Mouse (Mus musculus) hindbrain, postnatal 0 days (tissue): Measurements from ENCODE around the gene Sh3gl2. TPM values are rescaled to one million over a fixed set of nuclear protein-coding genes. Genes with fewer than 3 reads are reported as not detected.

Experiments
- ATAC-seq: fragments of 200-750 bp; cut with Nextera tagmentation; 2 replicates; pipeline ENCODE4 v1.8.0; 2017; ENCODE audit warnings: mild to moderate bottlenecking, moderate TSS enrichment, moderate library complexity
- DNase-seq: peaks from one replicate; pipeline ENCODE4 v3.0.0-alpha.2; 2015; ENCODE audit warnings: low spot score
- H3K27ac ChIP-seq: fragments of 300-500 bp; sonication (generic); 2 replicates; pipeline ENCODE4 v1.5.1; 2014; ENCODE audit warnings: mild to moderate bottlenecking
- H3K27me3 ChIP-seq: fragments of 300-500 bp; sonication (generic); 2 replicates; pipeline ENCODE4 v1.6.1; 2014; ENCODE audit warnings: low read length, mixed read lengths; ENCODE audit not compliant: insufficient read depth
- H3K36me3 ChIP-seq: fragments of 300-500 bp; sonication (generic); 2 replicates; pipeline ENCODE4 v1.6.1; 2014; ENCODE audit warnings: low read length, mixed read lengths; ENCODE audit not compliant: insufficient read depth
- H3K4me1 ChIP-seq: fragments of 300-500 bp; sonication (generic); 2 replicates; pipeline ENCODE4 v1.6.1; 2014; ENCODE audit warnings: antibody characterized with exemption, low read length, mixed read lengths; ENCODE audit not compliant: insufficient read depth
- H3K4me2 ChIP-seq: fragments of 300-500 bp; sonication (generic); 2 replicates; pipeline ENCODE4 v1.6.1; 2014; ENCODE audit warnings: low read depth, mild to moderate bottlenecking, low read length, moderate library complexity, mixed read lengths
- H3K4me3 ChIP-seq: fragments of 300-500 bp; sonication (generic); 2 replicates; pipeline ENCODE4 v1.5.1; 2014; ENCODE audit warnings: low read length
- H3K9ac ChIP-seq: fragments of 300-500 bp; sonication (generic); replicated peaks from 2 replicates; pipeline ENCODE4 v1.6.1; 2014; ENCODE audit warnings: mild to moderate bottlenecking, low read length, moderate library complexity, mixed read lengths
- H3K9me3 ChIP-seq: fragments of 300-500 bp; sonication (generic); 2 replicates; pipeline ENCODE4 v1.6.1; 2016; ENCODE audit warnings: low read length, mixed read lengths
- CTCF ChIP-seq: IDR thresholded peaks from 2 replicates; pipeline ENCODE4 v1.5.1; 2016; ENCODE audit warnings: antibody characterized with exemption, control low read depth, low read depth
- WGBS: fragments of 180-500 bp; shearing (Covaris S2); extraction: QIAGEN DNeasy Blood & Tissue Kit; methylation state at CpG from one replicate; pipeline ENCODE4 v1.1.7; 2014; 5-methylcytosine and 5-hydroxymethylcytosine counted together
- polyA plus RNA-seq: library from polyadenylated mRNA; unstranded; fragments of >200 nt; fragmentation: Nextera tagmentation; extraction: Ambion mirVana; gene quantifications from 2 replicates; pipeline ENCODE4 v1.2.1, GENCODE M21; 2015
- total RNA-seq: library from RNA; depleted of rRNA; stranded (reverse); fragments of >200 nt; gene quantifications from 2 replicates; pipeline ENCODE4 v1.2.3, GENCODE M21; 2014

The Sh3gl2 gene
- total and polyA plus RNA-seq, 2 experiments from 2014 or later: 41.9 to 129 TPM

GRCm38 (mm10) chr4:85363205-85363604 lies 158.3 kb downstream of the Sh3gl2 start:
- 76% methylated on average over 4 of the region's 4 CpGs for WGBS
- no peaks in the 10 kb centered on the region for H3K9me3 ChIP-seq
- H3K4me2 ChIP-seq: no peak overlapping the region
- no peaks in the 10 kb centered on the region for H3K36me3 ChIP-seq
- no peaks in the 10 kb centered on the region for H3K27me3 ChIP-seq
- H3K4me3 ChIP-seq: no peak overlapping the region
- H3K4me1 ChIP-seq: no peaks in the 10 kb centered on the region
- H3K9ac ChIP-seq: no peak overlapping the region
- no peak overlapping the region; the same call in 1 of the 2 replicates for H3K27ac ChIP-seq
- DNase-seq (peak; percentile 48), ATAC-seq (peak; percentile 75)
- no peak for TF ChIP-seq CTCF

- peak; percentile 80 for ATAC-seq
- Histone ChIP-seq H3K27ac (peak overlapping the region; percentile 27; the same call in 1 of the 2 replicates), H3K9me3 (no peaks in the 10 kb centered on the region), H3K9ac (no peak overlapping the region), H3K27me3 (no peaks in the 10 kb centered on the region), H3K4me2 (no peak overlapping the region), H3K36me3 (no peaks in the 10 kb centered on the region), H3K4me3 (no peak overlapping the region), H3K4me1 (no peaks in the 10 kb centered on the region)
- DNase-seq: peak; percentile 51
- peak; percentile 51 for TF ChIP-seq CTCF
- 38% methylated on average over 6 of the region's 6 CpGs for WGBS
These were observed 166.1 kb downstream of the Sh3gl2 start for GRCm38 (mm10) chr4:85371036-85371435.

GRCm38 (mm10) chr4:85374801-85375200 lies 169.9 kb downstream of the Sh3gl2 start:
- 83% methylated on average over 4 of the region's 4 CpGs for WGBS

GRCm38 (mm10) chr4:85376187-85376586 lies 171.3 kb downstream of the Sh3gl2 start:
- Histone ChIP-seq H3K9ac (no peak overlapping the region), H3K27me3 (no peaks in the 10 kb centered on the region), H3K4me1 (no peaks in the 10 kb centered on the region), H3K9me3 (no peaks in the 10 kb centered on the region), H3K4me3 (no peak overlapping the region), H3K36me3 (no peaks in the 10 kb centered on the region), H3K27ac (no peak overlapping the region), H3K4me2 (no peak overlapping the region)
- no peak for TF ChIP-seq CTCF
- WGBS: 66% methylated on average over 6 of the region's 6 CpGs
- ATAC-seq (no peak), DNase-seq (no peak)

More at GRCm38 (mm10) chr4:85374801-85375200, 169.9 kb downstream of the Sh3gl2 start:
- H3K9ac ChIP-seq: no peak overlapping the region
- no peak overlapping the region for H3K4me3 ChIP-seq
- ATAC-seq (no peak), DNase-seq (no peak)
- H3K4me2 ChIP-seq: no peak overlapping the region
- no peaks in the 10 kb centered on the region for H3K4me1 ChIP-seq
- no peaks in the 10 kb centered on the region for H3K9me3 ChIP-seq
- H3K36me3 ChIP-seq: no peaks in the 10 kb centered on the region
- no peaks in the 10 kb centered on the region for H3K27me3 ChIP-seq
- no peak for TF ChIP-seq CTCF
- H3K27ac ChIP-seq: no peak overlapping the region

- WGBS: 53% methylated on average over 5 of the region's 5 CpGs
- no peak overlapping the region for H3K9ac ChIP-seq
- no peaks in the 10 kb centered on the region for H3K9me3 ChIP-seq
- TF ChIP-seq CTCF: no peak
- H3K4me1 ChIP-seq: no peaks in the 10 kb centered on the region
- H3K27ac ChIP-seq: peak overlapping the region; percentile 8; the same call in 1 of the 2 replicates
- no peaks in the 10 kb centered on the region; the same call in 1 of the 2 replicates for H3K36me3 ChIP-seq
- H3K27me3 ChIP-seq: no peaks in the 10 kb centered on the region
- H3K4me3 ChIP-seq: no peak overlapping the region
- H3K4me2 ChIP-seq: no peak overlapping the region
- DNase-seq: peak; percentile 40
- 0 out of 2 replicates have a peak, but pooled peaks have one; percentile 43 for ATAC-seq
These were observed 171.7 kb downstream of the Sh3gl2 start for GRCm38 (mm10) chr4:85376610-85377009.

GRCm38 (mm10) chr4:85385241-85385640 lies 180.3 kb downstream of the Sh3gl2 start:
- no peak overlapping the region for H3K9ac ChIP-seq
- H3K4me3 ChIP-seq: no peak overlapping the region
- DNase-seq (no peak), ATAC-seq (no peak)
- no peak overlapping the region for H3K27ac ChIP-seq
- peaks cover 7% of the 10 kb centered on the region for H3K36me3 ChIP-seq
- 88% methylated on average over 5 of the region's 5 CpGs for WGBS
- H3K9me3 ChIP-seq: no peaks in the 10 kb centered on the region
- TF ChIP-seq CTCF: no peak
- no peaks in the 10 kb centered on the region for H3K4me1 ChIP-seq
- no peak overlapping the region for H3K4me2 ChIP-seq
- no peaks in the 10 kb centered on the region for H3K27me3 ChIP-seq

- DNase-seq (no peak), ATAC-seq (no peak)
- 99% methylated on average over 6 of the region's 6 CpGs for WGBS
- no peak for TF ChIP-seq CTCF
- no peaks in the 10 kb centered on the region for H3K4me1 ChIP-seq
- H3K4me3 ChIP-seq: no peak overlapping the region
- peaks cover 7% of the 10 kb centered on the region for H3K36me3 ChIP-seq
- no peak overlapping the region for H3K9ac ChIP-seq
- H3K9me3 ChIP-seq: no peaks in the 10 kb centered on the region
- H3K4me2 ChIP-seq: no peak overlapping the region
- H3K27me3 ChIP-seq: no peaks in the 10 kb centered on the region
- no peak overlapping the region for H3K27ac ChIP-seq
These were observed 182.8 kb downstream of the Sh3gl2 start for GRCm38 (mm10) chr4:85387676-85388075.
